Mouse (Mus musculus) erythroid progenitor cell, adult 5-6 weeks (primary cell): ENCODE data around the gene Xaf1. TPM values are rescaled to one million over a fixed set of nuclear protein-coding genes. Genes with fewer than 3 reads are reported as not detected.

Source experiments
- ATAC-seq: replicated peaks from 2 replicates; pipeline ENCODE4 v1.8.0; 2016; ENCODE audit warnings: moderate number of reproducible peaks, mild to moderate bottlenecking, moderate TSS enrichment, inconsistent platforms; ENCODE audit not compliant: poor library complexity, low FRiP score, severe bottlenecking
- total RNA-seq, 2 experiments: library from RNA; stranded (forward) in 1 of 2; stranded (reverse) in 1 of 2; fragments of 150-400 nt in 1 of 2; fragments of 186-747, 209-891 nt in 1 of 2; gene quantifications; 2 replicates each; pipeline versions ENCODE4 v1.2.3 to v1.2.4; 2015 to 2017; ENCODE audit warnings: low replicate concordance in 2 of 2

The Xaf1 gene
- 13.0 and 74.6 TPM in 2 replicates for total RNA-seq (2015; ENCODE audit: low replicate concordance)
- total RNA-seq (2017; ENCODE audit: low replicate concordance): 18.9 and 26.5 TPM in 2 replicates

DNA sequence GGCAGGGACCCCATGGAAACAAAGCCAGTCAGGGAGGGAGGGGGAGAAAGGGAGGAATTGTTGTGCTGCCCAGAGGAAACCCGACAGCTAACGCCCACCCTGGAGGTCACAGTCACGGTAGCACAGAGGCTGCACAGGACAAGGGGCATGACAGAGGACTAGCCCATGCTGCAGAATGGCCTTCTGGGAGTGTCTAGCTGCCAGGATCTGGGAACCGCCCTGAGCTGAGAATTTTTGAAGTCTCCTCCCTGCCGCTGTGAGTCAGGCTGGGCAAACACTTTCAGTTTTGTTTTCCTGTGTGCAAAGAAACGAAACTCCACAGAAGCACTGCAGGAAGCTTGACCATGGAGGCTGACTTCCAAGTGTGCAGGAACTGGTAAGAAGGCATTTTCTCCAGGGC is at the start of gene Xaf1:
Xaf1 (plus strand) TSS at position 296 of the 400 bp plus-strand sequence.
- ATAC-seq: peak; percentile 92

DNA sequence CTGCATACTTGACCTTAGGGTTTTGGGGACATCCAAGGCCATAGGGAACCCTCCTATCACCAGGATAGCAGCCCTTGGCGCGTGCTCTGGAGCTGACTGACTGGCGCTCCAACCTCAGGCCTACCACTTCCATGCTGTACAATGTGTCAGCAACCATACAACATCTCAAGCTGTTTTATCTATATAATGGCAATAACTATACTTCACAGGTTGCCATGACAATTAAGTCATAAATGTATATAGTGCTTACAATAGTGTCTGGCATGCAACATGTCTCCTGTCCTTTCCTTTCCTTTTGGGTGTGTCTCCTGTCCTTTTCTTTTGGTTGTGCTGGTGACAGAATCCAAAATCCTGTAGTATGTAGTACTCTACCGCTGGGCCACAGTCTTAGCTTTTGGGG is 45.8 kb upstream of the Xaf1 start:
- no peak for ATAC-seq

DNA sequence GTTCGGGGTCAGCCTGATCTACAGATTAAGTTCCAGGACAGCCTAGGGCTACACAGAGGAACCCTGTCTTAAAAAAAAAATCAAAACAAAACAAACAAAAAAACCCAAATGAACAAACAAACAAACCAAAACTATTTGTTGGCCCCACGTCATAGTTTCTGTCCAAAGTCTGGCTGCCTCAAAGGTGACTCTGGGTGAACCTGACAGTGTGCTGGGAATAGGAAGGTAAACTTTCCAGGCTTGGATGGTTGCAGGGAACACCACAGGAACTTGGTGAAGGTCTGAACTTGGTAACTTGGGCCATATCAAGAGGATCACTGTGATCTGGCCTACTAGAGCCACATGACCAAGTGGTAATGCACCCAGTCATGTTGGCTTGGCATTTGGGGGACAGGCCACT is 45.0 kb upstream of the Xaf1 start:
- no peak for ATAC-seq

DNA sequence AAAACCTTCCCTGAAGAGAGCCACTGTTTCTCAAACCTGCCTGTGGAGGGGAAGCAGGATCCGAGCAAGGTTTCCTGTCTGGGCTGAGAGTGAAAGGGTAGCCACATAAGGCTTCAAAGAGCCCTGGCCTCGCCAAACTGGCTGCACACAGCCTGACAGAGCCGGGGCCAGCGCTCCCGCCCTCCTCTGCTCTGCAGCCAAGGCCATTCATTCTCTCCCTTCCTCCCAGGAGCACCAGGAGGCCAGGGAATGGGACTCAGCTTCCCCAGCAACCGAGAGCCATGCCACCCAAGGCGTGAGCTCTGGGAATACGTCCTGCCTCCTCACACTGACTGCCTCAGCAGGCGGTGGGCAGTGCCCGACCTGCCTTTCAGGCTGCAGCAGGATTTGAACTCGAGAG is 35.9 kb upstream of the Xaf1 start:
- no peak for ATAC-seq

DNA sequence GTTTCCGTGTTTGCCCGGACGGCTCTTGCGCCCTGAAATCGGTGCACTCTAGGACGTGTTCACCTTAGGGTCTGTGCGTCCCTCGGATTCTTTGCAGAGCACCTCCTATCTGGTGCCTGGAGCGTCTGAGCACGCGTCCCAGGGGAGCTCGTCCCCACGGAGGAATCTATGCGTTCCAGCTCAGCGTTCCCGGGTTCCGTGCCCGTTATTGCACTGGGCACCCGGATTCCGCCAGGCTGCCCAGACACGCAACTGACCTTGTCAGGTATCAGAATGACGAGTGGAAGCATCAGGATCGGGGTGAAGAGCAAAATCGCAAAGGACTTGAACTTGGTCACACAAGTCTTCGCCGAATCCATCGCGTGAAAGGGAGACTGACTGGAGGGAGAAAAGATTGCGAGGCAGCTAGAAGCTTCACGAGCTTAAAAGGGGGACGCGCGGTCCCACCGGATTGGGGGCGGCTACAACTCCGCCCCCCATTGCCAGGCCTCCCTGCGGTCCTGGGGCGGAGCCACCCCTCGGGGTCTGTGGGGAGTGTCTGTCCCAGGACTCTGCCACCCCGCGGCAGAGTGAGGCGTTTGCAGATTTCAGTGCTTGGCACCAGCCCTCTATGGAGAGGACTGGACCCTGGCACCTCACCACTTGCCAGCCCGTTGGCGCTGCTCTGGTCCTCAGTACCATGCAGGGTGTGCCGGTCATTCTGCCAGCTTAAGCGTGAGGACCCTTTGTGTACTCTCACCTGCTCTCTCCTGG is 35.0 kb upstream of the Xaf1 start:
- ATAC-seq: no peak

- ATAC-seq: no peak
Measured at GRCm38 (mm10) chr11:72266960-72267560, 34.4 kb upstream of the Xaf1 start, which contains the start of gene Slc13a5. Gene Slc13a5 (minus strand): TSS chr11:72267222.

DNA sequence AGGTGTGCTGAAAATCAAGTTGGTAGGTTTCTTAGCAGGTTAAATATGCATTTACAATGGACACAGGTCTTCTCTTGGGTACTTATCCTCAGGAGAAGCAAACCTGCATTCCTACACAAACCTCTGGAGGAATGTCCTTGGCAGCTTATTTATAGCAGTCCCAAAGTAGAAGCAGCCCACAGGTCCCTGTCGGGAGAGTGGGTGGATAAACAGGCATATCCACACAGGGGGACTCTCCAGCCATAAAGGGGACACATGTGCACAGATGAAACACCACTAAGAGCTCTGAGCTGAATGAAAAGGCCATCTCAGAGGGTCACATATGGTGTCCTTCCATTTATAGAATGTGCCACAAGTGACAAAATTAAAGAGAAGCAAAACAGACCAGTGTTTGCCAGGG is 29.7 kb upstream of the Xaf1 start:
- no peak for ATAC-seq

DNA sequence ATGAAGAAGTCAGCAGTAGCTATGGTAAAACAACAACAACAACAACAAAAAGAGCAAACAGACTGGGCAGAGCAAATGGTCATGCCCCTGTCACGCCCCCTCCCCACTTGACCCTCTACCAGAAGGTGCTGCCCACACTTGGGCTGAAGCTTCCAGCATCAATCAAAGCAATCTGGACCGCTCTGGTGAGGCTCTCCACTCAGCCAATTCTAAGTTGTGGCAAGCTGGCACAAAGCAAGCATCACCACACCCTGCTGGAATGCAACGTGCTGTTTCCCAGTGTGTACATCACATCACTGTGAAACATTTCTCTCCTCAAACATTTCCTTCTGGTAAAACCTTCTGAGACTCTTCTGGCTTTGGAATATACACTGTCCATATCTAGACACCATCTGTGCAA is 28.1 kb upstream of the Xaf1 start:
- no peak for ATAC-seq

DNA sequence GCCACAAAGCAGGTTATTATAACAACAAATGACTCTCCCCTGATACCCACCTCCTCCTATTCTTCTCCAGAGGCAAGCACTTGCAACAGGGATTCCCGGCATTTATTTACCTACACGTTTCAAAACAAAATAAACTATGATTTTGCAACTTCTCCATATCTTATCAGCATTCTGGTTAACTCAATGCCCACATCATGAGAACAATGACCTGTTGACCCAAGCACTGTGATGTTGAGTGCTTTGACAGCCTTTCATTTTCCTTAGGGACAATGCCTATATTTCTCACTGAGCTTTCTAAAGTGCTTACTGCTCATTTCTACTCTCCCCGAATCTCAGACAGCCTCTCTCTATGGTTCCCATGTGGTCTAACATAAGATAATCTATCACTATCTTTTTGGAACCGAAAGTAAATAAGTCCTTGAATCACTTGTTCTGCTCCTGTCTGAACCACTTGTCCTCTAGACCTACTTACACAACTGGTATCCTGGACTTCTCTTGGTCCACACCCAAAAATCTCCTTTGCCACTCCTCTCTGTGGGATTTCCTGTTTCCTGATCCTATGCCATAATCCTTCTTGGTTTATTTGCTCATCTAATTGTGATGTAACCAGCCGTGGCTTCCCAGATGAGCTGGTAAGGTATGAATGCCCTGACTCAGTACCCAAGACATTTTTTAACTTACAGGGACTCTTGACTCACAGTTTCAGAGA is 20.1 kb upstream of the Xaf1 start:
- no peak for ATAC-seq

DNA sequence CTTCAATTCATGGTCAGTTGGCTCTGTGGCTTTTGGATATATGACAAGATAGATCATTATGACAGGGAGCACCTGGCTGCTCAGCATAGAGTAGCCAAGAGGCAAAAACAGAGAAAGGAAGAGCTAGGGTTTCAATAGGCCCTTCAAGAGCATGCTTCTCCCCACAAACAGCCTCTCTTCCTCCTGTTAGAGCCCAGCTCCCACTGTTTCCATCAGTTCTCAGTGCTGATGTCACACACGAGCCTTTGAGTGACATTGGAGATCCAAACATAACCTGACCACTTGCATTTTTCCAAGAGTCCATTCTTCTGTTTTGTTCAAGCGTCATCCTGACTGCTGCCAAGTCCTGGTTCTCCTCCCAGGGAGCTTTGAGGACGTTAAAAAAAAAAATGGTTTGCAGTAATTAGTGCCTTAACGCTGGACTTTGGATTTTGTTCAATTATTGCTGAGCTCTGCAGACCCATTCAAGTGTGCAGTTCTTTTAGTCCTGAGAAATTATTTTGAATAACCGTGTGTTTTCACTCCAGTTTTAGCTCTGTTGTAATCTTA is 19.5 kb upstream of the Xaf1 start:
- ATAC-seq: no peak

DNA sequence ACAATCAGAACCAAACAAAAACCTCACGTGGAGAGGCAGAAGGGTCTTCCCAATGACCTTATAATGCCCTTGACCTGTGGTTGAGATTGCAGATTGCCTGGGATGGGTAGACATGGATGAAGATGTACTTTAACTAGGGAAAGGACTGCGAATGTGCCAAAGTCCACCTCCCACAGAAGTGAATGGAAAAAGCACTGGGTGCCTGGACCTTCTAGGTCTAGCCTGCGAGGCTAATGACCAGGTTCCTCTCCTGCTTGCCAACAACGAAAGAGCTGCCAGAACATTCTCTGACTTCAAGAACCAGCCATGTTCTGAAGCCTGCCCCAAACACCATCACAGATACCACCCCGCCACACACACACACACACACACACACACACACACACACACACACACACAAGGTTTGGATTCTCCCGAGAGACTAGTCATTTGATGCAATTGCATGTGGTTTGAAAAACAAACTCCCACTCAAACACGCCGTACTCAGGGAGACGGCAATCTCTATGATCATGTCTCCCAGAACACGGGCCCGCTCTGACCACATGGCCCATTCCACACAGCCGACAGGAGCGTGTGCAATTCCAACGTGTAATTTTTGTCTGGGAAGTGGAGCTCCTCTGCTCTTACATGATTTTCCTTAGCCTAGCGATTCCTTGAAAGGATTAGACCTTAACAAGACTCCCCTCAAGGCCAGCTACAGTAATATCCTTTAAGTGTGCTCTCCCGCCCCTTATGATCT is 17.8 kb upstream of the Xaf1 start:
- ATAC-seq: no peak

DNA sequence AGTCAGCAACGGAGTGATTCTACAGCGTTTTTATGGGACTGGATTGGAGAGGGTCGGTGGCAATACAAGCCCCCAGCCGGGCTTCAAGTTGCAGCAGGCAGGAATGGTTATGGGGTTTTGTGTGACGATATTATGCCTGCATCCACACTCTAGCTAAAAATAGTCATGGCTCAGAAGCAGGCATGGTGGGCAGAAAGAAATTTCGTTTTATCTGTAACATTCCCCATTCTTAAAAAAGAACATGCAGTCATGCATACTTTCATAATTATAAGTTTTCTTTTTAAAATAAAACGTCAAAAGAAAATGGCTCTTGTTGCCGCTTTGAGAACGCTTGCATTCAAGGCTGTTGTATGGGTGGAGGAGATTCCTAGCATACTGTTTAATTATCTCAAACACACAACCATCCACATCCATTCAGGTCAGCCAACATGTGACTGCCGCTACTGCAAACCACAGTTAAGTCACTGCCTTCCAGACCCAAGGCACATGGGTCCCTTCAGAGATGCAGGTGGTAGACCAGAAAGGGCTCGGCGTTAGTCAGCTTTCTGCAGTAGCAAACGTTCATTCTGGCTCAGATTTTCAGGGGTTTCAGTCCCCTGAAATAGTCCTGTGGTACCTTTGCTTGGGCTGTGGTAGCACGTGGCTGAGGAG is 16.8 kb upstream of the Xaf1 start:
- no peak for ATAC-seq

GRCm38 (mm10) chr11:72285971-72286480 is 15.4 kb upstream of the Xaf1 start:
- no peak for ATAC-seq

DNA sequence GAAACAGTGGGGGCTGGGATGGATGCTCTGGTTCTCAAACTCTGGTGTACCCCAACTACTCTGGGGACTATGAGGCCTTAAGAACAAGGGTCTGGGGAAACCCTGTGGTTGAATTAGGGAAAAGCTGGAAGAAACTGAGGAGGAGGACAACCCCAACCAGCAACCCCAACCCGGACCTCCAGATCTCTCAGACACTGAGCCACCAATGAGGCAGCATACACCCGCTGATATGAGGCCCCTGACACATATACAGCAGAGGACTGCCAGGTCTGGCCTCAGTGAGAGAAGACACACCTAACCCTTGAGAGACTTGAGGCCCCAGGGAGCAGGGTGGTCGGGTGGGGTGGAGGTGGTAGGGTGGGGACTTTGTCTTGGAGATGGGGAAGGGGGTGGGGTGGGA is 14.8 kb upstream of the Xaf1 start:
- no peak for ATAC-seq

- ATAC-seq: no peak
Measured at GRCm38 (mm10) chr11:72287126-72287525, 14.3 kb upstream of the Xaf1 start.

- no peak for ATAC-seq
Measured at GRCm38 (mm10) chr11:72287543-72287942, 13.9 kb upstream of the Xaf1 start.

DNA sequence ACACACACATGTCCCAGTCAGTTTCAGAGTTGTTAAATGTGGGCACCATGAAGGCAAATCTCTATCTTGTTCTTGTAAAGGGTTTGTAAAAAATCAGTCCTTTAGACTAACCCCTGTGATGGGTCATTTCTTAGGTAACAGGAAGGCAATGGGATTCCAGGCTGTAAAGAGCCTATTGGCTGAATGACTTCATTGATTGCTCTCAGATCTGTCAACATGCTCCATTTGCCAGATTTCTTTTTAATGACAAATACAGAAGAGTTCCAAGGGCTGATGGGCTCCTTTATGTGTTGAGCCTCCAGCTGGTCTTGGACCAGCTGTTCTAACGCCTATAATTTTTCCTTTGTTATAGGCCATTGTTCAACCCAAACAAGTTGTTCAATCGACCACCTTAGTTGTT is 8.3 kb upstream of the Xaf1 start:
- ATAC-seq: no peak

DNA sequence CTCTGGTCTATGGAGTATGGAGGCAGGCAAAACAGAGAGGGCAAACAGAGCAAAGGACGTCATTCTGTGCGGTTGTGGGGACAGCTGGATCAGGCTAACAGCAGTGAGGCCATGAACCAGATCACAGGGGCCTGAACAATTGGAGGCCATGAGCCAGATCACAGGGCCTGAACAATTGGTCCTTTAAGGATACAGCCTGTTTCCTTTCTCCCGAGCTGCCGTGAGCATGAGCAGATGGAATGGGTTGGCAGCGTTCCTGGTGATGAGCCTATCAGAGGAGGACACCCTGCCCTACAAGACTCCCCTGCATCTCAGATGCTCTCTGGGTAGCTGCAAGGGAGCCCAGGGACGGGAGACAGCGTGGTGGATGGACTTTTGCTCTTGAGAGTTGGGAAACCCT is 801 bp downstream of the Xaf1 start:
- peak; percentile 55 for ATAC-seq

- ATAC-seq: no peak
Measured at GRCm38 (mm10) chr11:72307461-72307860, 6.0 kb downstream of the Xaf1 start.
